Mouse (Mus musculus): Measurements from ENCODE around the gene Ddx31. TPM values are rescaled to one million over a fixed set of nuclear protein-coding genes. Genes with fewer than 3 reads are reported as not detected.

Ddx31 gene
- polyA plus RNA-seq, 1 experiment from 2014 or later: 16.2 TPM

GRCm38 (mm10) chr2:28881275-28881674 lies 41.1 kb downstream of the Ddx31 start:
- ATAC-seq (ENCODE audit: borderline replicate concordance, extremely low read depth, low FRiP score, low TSS enrichment): no peak
- Histone ChIP-seq H3K9ac (no peak overlapping the region), H3K36me3 (peaks cover 26% of the 10 kb centered on the region; the same call in 1 of the 2 replicates), H3K27ac (no peak overlapping the region), H3K4me2 (no peak overlapping the region), H3K27me3 (no peaks in the 10 kb centered on the region), H3K4me3 (no peak overlapping the region), H3K4me1 (no peaks in the 10 kb centered on the region), H3K9me3 (no peaks in the 10 kb centered on the region)
- 87% methylated on average over 3 of the region's 3 CpGs for WGBS

- WGBS: 75% methylated on average over 3 of the region's 3 CpGs
- no peak for ATAC-seq (ENCODE audit: borderline replicate concordance, extremely low read depth, low FRiP score, low TSS enrichment)
- H3K4me2 ChIP-seq: no peak overlapping the region
These were observed 41.8 kb downstream of the Ddx31 start for GRCm38 (mm10) chr2:28882047-28882446.

GRCm38 (mm10) chr2:28882826-28883485 lies 42.8 kb downstream of the Ddx31 start:
- H3K27ac ChIP-seq: no peak overlapping the region
- no peaks in the 10 kb centered on the region for H3K4me1 ChIP-seq
- H3K9ac ChIP-seq: no peak overlapping the region
- no peak overlapping the region for H3K4me3 ChIP-seq
- 64% methylated on average over 6 of the region's 6 CpGs for WGBS
- no peaks in the 10 kb centered on the region for H3K9me3 ChIP-seq
- no peak overlapping the region for H3K4me2 ChIP-seq
- H3K36me3 ChIP-seq: peaks cover 21% of the 10 kb centered on the region; the same call in 1 of the 2 replicates
- ATAC-seq (ENCODE audit: borderline replicate concordance, extremely low read depth, low FRiP score, low TSS enrichment): no peak
- no peaks in the 10 kb centered on the region for H3K27me3 ChIP-seq

More at GRCm38 (mm10) chr2:28882047-28882446, 41.8 kb downstream of the Ddx31 start:
- H3K36me3 ChIP-seq: peaks cover 21% of the 10 kb centered on the region; the same call in 1 of the 2 replicates
- no peak overlapping the region for H3K9ac ChIP-seq
- H3K27me3 ChIP-seq: no peaks in the 10 kb centered on the region
- no peaks in the 10 kb centered on the region for H3K4me1 ChIP-seq
- no peaks in the 10 kb centered on the region for H3K9me3 ChIP-seq
- H3K4me3 ChIP-seq: no peak overlapping the region
- H3K27ac ChIP-seq: no peak overlapping the region

- H3K36me3 ChIP-seq: peaks cover 32% of the 10 kb centered on the region; the same call in 1 of the 2 replicates
These were observed 44.7 kb downstream of the Ddx31 start for GRCm38 (mm10) chr2:28884914-28885313.

GRCm38 (mm10) chr2:28892796-28893195 lies 52.6 kb downstream of the Ddx31 start:
- Histone ChIP-seq H3K4me1 (peaks cover 7% of the 10 kb centered on the region), H3K27me3 (no peaks in the 10 kb centered on the region), H3K9me3 (no peaks in the 10 kb centered on the region), H3K27ac (no peak overlapping the region), H3K9ac (no peak overlapping the region), H3K4me3 (no peak overlapping the region), H3K4me2 (no peak overlapping the region), H3K36me3 (peaks cover 36% of the 10 kb centered on the region)
- ATAC-seq (ENCODE audit: borderline replicate concordance, extremely low read depth, low FRiP score, low TSS enrichment): no peak
- 33% methylated on average over 1 of the region's 1 CpGs for WGBS

More at GRCm38 (mm10) chr2:28884914-28885313, 44.7 kb downstream of the Ddx31 start:
- Histone ChIP-seq H3K9me3 (no peaks in the 10 kb centered on the region), H3K27ac (no peak overlapping the region), H3K4me2 (no peak overlapping the region), H3K27me3 (no peaks in the 10 kb centered on the region), H3K4me1 (no peaks in the 10 kb centered on the region), H3K9ac (no peak overlapping the region), H3K4me3 (no peak overlapping the region)
- WGBS: 30% methylated on average over 4 of the region's 4 CpGs
- ATAC-seq (ENCODE audit: borderline replicate concordance, extremely low read depth, low FRiP score, low TSS enrichment): no peak

- ATAC-seq (ENCODE audit: borderline replicate concordance, extremely low read depth, low FRiP score, low TSS enrichment): no peak
- Histone ChIP-seq H3K27ac (no peak overlapping the region), H3K4me1 (peaks cover 7% of the 10 kb centered on the region), H3K4me2 (no peak overlapping the region), H3K4me3 (no peak overlapping the region), H3K9me3 (no peaks in the 10 kb centered on the region), H3K27me3 (no peaks in the 10 kb centered on the region), H3K36me3 (peaks cover 32% of the 10 kb centered on the region), H3K9ac (no peak overlapping the region)
- WGBS: 67% methylated on average over 6 of the region's 6 CpGs
These were observed 53.3 kb downstream of the Ddx31 start for GRCm38 (mm10) chr2:28893526-28893925.

GRCm38 (mm10) chr2:28895876-28896275 lies 55.7 kb downstream of the Ddx31 start:
- ATAC-seq (ENCODE audit: borderline replicate concordance, extremely low read depth, low FRiP score, low TSS enrichment): no peak
- no peaks in the 10 kb centered on the region for H3K27me3 ChIP-seq
- WGBS: 57% methylated on average over 7 of the region's 7 CpGs
- no peak overlapping the region for H3K4me2 ChIP-seq
- H3K27ac ChIP-seq: no peak overlapping the region
- H3K9me3 ChIP-seq: no peaks in the 10 kb centered on the region
- H3K4me3 ChIP-seq: no peak overlapping the region
- H3K9ac ChIP-seq: no peak overlapping the region
- peaks cover 7% of the 10 kb centered on the region for H3K4me1 ChIP-seq
- peaks cover 25% of the 10 kb centered on the region for H3K36me3 ChIP-seq

- ATAC-seq (ENCODE audit: borderline replicate concordance, extremely low read depth, low FRiP score, low TSS enrichment): no peak
- Histone ChIP-seq H3K9me3 (no peaks in the 10 kb centered on the region), H3K9ac (no peak overlapping the region), H3K27me3 (no peaks in the 10 kb centered on the region), H3K4me2 (no peak overlapping the region), H3K4me3 (no peak overlapping the region), H3K36me3 (peaks cover 20% of the 10 kb centered on the region), H3K27ac (no peak overlapping the region), H3K4me1 (peaks cover 7% of the 10 kb centered on the region)
- WGBS: 85% methylated on average over 4 of the region's 4 CpGs
These were observed 57.2 kb downstream of the Ddx31 start for GRCm38 (mm10) chr2:28897340-28897899.

GRCm38 (mm10) chr2:28902291-28902690 lies 62.1 kb downstream of the Ddx31 start:
- no peak for ATAC-seq (ENCODE audit: borderline replicate concordance, extremely low read depth, low FRiP score, low TSS enrichment)
- Histone ChIP-seq H3K9me3 (no peaks in the 10 kb centered on the region), H3K27me3 (peaks cover 11% of the 10 kb centered on the region), H3K4me1 (no peaks in the 10 kb centered on the region), H3K4me2 (no peak overlapping the region), H3K36me3 (0 out of 2 replicates have a peak, but pooled peaks cover 5% of the 10 kb centered on the region), H3K27ac (no peak overlapping the region), H3K4me3 (no peak overlapping the region), H3K9ac (no peak overlapping the region)
- WGBS: 86% methylated on average over 8 of the region's 8 CpGs

GRCm38 (mm10) chr2:28903871-28904270 lies 63.7 kb downstream of the Ddx31 start:
- ATAC-seq (ENCODE audit: borderline replicate concordance, extremely low read depth, low FRiP score, low TSS enrichment): no peak
- H3K9me3 ChIP-seq: no peaks in the 10 kb centered on the region
- H3K36me3 ChIP-seq: 0 out of 2 replicates have a peak, but pooled peaks cover 5% of the 10 kb centered on the region
- H3K27ac ChIP-seq: no peak overlapping the region
- H3K4me2 ChIP-seq: no peak overlapping the region
- H3K4me1 ChIP-seq: peaks cover 8% of the 10 kb centered on the region
- H3K9ac ChIP-seq: no peak overlapping the region
- WGBS: 80% methylated on average over 5 of the region's 5 CpGs
- H3K27me3 ChIP-seq: peaks cover 26% of the 10 kb centered on the region
- no peak overlapping the region for H3K4me3 ChIP-seq

GRCm38 (mm10) chr2:28904786-28905185 lies 64.6 kb downstream of the Ddx31 start:
- H3K27me3 ChIP-seq: peaks cover 36% of the 10 kb centered on the region
- H3K4me3 ChIP-seq: no peak overlapping the region
- no peak overlapping the region for H3K27ac ChIP-seq
- ATAC-seq (ENCODE audit: borderline replicate concordance, extremely low read depth, low FRiP score, low TSS enrichment): no peak
- peaks cover 16% of the 10 kb centered on the region for H3K4me1 ChIP-seq
- 78% methylated on average over 9 of the region's 9 CpGs for WGBS
- no peak overlapping the region for H3K4me2 ChIP-seq
- H3K9me3 ChIP-seq: no peaks in the 10 kb centered on the region
- H3K36me3 ChIP-seq: 0 out of 2 replicates have a peak, but pooled peaks cover 5% of the 10 kb centered on the region
- no peak overlapping the region for H3K9ac ChIP-seq

- Histone ChIP-seq H3K27ac (no peak overlapping the region), H3K36me3 (0 out of 2 replicates have a peak, but pooled peaks cover 5% of the 10 kb centered on the region), H3K4me3 (no peak overlapping the region), H3K9me3 (no peaks in the 10 kb centered on the region), H3K4me1 (peaks cover 16% of the 10 kb centered on the region), H3K27me3 (peaks cover 43% of the 10 kb centered on the region), H3K4me2 (no peak overlapping the region), H3K9ac (no peak overlapping the region)
- 82% methylated on average over 4 of the region's 4 CpGs for WGBS
- no peak for ATAC-seq (ENCODE audit: borderline replicate concordance, extremely low read depth, low FRiP score, low TSS enrichment)
These were observed 65.4 kb downstream of the Ddx31 start for GRCm38 (mm10) chr2:28905561-28905960.

Data from lung, embryonic 15.5 days (tissue).